Mouse (Mus musculus): ENCODE data around the gene St6galnac1.

DNA sequence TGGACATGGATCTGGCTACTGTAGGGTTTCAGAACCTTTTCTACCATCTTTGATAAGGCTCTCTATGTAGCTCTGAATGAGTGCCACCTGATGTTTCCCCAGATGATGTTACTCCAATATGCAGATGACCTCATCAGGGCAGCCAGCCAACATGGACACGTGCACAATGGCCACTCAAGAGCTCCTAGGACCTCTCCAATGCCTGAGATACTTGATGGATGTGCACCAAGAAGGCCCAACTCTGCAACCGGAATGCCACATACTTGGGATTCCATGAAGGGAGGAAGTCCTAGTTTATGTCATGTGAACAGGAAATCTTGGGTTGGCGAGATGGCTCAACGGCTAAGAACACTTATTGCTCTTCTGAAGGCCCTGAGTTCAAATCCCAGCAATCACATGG, 20.1 kb downstream of the St6galnac1 start:
- TF ChIP-seq CTCF (IDR thresholded peaks at IDR 0.05), result no peak
- TF ChIP-seq POLR2A (IDR thresholded peaks at IDR 0.05; ENCODE audit: insufficient read depth, low read depth, low read length), result no peak
- TF ChIP-seq EP300 (IDR thresholded peaks at IDR 0.05; ENCODE audit: insufficient read depth, low read depth, low read length), result no peak
